Mouse (Mus musculus) bone marrow macrophage, adult 2 months (primary cell): ENCODE measurements around the gene Gmcl1.

Experiments used
- CTCF ChIP-seq: IDR thresholded peaks from 2 replicates; pipeline ENCODE4 v1.5.1; 2012; ENCODE audit warnings: low read depth, mild to moderate bottlenecking, low read length, moderate library complexity
- POLR2A ChIP-seq: IDR thresholded peaks from 2 replicates; pipeline ENCODE4 v1.6.1; 2012; ENCODE audit warnings: mild to moderate bottlenecking, low read depth, low read length, borderline replicate concordance

DNA sequence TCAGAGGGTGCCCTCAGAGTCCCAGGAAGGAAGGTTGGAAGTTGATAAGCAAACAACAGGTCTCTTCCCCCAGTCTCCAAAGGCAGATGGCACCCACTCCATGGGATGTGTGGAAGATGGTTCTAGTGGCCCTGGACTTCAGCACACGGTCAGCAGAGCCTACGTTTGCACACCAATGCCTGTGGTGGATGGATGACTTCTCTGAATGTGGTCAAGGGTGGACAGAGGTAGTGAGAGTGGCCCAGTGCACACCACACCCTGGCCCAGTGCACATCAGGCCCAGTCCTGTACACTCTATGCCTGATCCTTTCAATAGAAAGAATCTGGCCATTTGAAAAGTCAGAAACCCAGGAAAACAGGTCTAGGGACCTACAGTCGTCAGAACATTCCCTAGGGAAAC, 74.7 kb downstream of the Gmcl1 start:
- TF ChIP-seq CTCF (no peak), POLR2A (no peak)
